Mouse (Mus musculus): ENCODE data around the gene Vwa8.

Gene Vwa8

DNA sequence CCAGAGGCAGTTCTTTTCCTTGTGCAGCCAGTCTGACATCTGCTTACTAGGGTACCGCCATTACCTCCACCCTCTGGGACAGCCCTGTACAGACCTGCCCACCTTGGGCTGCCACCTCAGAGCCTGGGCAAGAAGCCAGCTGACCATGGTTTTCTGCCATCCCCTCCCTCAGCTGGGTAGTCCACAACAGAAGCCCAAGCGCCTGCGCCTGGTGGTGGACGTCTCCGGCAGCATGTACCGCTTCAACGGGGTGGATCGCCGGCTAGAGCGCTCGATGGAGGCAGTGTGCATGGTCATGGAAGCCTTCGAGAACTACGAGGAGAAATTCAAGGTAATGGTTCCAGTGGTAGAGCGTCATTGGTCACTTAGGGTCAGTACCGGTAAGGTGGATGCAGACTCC lies 333.9 kb downstream of the Vwa8 start:
- no peak for ATAC-seq (ENCODE audit: low TSS enrichment)

DNA sequence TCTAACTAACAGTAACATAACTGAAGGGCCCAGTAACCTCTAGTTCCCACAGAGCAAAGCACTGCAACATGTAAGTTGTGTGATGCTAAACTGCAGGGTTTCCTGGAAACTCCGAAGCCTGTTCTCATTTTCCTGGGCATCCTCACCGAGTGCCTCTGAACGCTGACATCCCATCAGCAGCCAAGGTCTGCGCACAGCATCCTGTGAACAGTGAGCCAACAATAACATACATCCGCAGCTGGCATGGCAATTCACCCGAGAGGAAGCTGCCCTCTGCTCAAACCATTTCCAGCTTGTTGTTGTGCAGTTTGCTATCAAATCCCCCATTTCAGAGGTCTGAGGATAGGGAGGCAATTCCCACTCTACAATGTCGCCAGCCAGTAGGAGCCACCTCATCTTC lies 334.4 kb downstream of the Vwa8 start:
- no peak for ATAC-seq (ENCODE audit: low TSS enrichment)

DNA sequence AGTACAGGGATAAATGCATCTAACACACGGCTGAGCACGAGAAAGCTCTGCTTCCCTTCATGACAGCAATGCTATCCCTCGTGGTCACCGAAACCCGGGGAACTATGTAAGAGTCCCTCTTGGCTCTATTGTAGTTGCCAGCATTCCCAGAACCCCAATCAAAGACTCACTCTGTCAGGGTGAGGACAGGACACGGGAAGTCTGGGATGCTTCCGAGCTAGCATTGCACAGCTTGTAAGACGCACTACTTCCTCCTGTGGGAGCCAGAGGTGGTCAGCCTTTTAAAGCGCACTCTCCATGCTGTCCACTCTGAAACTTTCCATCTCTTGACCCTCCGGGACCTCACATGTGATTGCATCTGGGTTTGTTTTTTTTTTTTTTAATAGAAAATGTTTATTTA lies 335.2 kb downstream of the Vwa8 start:
- ATAC-seq (ENCODE audit: low TSS enrichment) = no peak

DNA sequence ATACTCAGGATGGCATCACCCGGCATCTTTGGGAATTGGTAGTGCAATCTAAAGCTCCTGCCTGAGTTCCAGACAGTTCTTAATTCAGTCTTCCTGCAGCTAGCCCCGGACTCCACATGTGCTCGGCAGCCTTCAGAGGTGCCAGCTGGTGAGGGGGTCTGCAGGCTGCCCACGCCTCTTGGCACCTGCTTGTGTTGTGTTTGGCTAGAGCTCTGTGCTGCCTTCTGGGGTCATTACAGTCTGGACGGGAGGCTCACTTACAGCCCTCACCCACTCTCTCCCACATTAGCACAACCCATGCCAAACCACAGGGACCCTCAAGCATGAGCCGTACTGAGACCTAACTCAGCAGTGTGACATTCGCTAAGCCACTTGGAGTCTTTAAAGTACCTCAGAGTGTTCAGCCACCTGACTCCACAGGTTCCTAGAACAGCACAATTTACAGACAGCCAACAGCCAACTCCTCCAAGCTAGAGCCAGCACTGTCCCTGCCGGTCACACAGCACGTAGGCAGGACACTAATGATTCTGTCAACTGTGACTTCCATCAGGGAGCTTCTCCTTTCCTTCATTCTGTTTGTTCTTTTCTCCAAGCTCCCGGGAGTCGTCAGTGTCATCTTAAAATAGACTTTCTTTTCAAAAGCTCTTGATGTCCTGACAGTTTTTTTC lies 336.3 kb downstream of the Vwa8 start:
- ATAC-seq (ENCODE audit: low TSS enrichment) = no peak

DNA sequence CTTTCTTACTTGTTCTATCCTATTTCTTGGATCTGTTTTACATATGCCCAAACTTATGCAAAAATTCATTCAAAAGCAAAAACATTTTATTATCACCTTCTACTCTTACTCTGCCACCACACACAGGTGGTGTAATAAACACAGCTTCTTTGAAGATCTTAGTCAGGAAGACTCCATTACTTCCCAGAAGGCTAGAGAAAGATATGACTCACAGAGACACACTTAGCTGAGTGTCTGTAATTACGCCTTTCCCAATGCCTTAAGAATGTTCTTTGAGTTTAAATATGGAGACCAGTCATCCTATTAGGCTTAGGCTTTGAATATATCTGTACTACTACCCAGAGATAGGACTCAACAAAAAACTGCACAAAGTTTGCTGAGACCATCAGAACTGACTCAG lies 338.1 kb downstream of the Vwa8 start:
- peak; percentile 72 for ATAC-seq (ENCODE audit: low TSS enrichment)

DNA sequence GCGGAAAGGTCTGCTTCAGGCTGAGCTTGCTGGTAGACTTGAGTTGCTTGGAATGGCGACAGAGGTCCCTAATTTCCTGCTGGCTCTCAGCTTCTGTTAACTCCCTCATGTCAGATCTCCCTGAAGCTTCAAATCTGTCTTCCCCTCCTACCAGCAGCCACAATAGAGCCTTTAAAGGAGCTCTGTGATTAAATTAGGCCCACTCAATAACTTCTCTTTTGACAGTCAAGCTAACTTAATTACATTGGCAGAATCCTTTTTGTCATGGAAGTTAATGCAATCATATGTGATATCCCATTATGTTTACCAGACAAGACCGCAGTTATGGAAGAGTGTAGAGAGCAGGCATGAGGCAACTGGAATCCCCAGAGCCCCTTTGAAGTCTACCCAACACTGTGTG lies 347.9 kb downstream of the Vwa8 start:
- no peak for ATAC-seq (ENCODE audit: low TSS enrichment)

DNA sequence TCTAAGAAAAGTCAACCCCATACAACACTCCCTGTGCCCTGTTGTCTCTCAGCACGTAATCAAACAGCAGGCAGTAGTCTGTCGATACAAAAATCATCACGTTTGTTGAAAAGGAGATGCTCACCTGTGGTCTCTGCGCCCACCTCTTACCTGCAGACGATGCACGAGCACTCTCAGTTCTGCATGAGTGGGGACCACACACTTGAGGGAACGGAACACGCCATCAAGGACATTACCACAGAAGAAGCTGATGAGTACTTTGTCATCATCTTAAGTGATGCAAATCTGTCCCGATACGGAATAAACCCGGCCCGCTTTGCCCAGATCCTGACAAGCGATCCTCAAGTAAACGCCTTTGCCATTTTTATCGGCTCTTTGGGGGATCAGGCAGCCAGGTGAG lies 349.2 kb downstream of the Vwa8 start:
- ATAC-seq (ENCODE audit: low TSS enrichment) = no peak

DNA sequence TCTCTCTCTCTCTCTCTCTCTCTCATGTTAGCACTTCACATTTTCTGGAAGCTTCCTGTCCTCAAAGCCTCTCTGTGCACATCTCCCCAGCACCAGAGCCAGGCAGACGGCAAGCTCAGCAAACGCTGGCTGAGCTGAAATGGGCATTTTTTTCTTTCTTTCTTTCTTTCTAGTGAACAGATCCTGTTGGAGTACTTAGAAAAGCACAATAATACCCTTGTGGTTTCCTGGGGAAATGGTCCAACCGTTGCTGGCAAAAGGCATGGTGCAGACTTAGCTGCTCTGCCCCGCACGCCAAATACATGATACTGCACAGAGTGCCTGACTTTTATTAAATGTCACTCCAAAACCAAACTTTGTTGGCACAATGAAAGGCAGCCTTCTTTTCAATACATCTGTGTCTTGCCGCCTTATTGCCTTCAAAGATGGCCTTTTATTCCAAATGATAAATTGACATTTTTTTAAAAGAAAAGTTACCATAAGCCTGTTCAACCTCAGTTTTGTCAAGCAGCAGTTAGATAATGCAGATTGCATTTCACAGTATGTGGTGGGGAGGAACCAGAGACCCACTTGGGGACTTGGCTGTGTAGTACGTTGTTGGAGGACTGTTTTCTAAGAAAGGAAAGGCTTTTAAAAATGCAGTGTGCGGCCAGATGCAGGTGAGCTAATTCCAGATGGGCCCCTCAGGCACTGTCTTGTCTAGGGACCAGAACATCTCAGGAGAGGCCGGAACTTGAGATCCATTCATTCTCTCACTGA lies 351.5 kb downstream of the Vwa8 start:
- peak; percentile 58 for ATAC-seq (ENCODE audit: low TSS enrichment)

DNA sequence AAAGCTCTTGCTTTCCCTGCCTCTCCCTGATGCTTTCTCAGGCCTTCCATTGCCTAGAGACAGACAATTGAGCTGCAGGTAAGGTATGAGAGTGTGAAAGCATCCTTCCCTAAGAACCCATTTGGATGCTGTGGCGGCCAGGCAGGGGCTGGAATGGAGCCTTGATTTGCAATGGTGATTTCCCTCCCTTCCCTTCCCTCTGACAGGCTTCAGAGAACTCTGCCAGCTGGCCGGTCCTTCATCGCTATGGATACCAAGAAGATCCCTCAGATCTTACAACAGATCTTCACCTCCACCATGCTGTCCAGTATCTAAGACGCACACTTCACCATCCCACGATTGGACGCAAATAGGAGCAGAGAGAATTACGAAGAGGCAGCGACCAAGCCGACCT lies 352.0 kb downstream of the Vwa8 start:
- ATAC-seq (ENCODE audit: low TSS enrichment) = no peak

DNA sequence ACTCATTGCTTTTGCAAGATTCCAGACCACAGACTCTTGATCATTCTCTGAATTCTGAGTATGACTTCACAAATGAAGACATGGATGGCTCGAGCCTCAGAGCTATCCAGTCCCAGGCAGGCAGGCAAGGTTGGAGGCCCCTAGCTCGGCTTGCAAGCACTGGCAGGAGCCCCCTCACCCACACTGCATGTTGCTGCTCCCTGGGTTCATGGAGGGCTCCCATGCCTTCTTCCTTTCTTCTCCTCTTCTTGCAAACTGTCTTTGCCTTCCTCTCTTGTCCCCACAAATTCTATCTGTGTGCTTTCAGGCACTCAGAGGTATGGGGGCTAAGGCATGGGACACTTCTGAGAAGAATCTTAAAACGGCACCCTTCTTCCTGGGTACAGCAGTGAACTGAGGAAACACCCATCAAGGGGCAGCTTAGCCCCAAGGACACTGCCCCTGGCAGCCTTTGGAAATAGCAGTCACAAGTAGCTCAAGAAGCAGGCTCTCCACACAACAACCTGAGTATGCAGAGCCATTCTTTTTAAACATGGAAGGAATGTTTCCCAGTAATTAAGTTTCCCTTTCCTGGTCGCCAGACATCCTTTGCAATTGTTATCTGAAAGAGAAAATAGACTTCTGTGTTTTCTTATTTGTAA lies 354.0 kb downstream of the Vwa8 start:
- ATAC-seq (ENCODE audit: low TSS enrichment) = no peak

DNA sequence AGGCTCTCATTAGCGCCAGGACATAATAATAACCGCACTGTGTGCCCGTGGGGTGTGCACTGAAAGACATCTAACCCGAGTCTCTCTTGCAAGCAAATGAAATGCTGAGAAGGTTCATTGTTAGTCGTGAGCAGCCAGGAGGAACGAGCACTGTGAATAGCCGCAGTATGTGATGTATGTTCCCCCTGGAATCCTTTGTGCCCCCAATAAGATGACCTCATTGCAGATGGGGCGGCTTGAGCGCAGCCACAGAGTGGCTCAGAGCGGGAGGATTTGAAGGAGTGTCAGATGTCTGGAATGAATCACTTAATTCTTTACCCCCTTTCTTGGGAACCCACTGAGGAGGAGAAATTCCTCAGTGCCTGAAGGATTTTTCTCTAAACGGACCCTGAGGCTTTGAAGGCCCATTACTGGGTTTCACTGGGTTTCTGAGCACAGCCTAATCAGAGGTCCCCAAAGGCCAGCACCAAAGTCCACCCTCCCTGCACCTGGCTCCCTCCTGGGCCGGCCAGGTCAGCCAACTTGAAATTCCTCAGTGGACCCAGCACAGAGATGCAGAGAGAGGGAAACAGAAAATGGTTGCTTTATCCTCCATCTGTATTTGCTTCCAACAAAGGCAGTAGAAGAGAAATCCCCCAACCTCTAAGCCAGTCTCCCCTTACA lies 354.8 kb downstream of the Vwa8 start:
- peak; percentile 42 for ATAC-seq (ENCODE audit: low TSS enrichment)

DNA sequence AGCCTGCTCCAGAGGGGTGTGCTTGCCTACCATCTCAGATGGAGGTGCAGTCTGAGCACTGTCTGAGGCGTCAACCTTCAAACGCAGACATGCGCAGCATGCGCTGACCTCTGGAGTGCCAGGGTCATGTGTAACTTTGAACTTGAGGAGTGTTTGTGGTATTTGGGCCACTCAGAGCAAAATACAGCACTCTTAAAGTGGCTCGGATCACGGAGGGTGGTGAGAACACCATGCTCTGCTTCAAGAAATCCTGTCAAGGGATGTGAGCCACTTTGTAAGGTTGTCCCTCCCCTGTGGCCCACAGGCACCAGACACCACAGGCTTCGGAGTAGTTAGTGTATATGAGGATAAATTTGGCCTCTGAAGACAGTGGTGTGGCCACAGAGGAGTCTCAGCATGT lies 356.0 kb downstream of the Vwa8 start:
- no peak for ATAC-seq (ENCODE audit: low TSS enrichment)

DNA sequence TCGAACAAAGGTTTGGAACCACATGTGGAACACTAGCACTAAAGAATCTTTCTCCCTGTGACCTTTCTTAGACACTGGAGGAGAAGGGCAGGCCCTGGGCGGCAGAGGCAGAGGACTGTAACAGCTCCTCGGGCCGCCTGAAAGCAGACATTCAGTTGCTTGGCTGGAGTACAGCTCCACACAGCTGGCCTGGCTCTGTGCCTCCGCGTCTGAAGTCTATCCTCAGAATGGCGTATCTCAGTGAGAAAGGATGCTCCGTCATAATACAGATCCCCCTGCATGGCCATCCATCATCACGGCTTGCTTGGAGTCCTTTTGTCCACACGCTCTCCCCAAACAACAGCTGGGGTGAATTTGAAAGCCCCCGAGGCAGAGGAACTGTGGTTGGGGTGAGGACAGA lies 357.4 kb downstream of the Vwa8 start:
- peak; percentile 64 for ATAC-seq (ENCODE audit: low TSS enrichment)

DNA sequence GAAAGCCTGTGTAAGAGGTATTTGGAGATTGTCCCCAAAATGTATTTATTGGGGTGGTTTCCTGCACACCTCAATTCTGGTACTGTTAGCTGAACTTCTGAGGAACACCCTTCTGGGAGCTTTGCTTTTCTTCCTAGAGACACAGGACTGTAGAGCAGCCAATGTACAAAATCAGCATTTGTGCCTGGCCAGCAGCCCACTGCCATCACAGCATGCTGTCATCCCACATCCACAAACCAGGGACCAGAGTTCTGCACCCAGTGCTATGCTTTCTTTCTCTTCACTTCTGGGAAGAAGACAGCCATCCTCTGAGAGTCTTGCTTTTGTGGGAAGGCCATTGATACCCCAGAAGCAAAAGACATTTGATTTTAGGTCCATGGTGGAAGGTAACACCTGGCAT lies 359.6 kb downstream of the Vwa8 start:
- peak; percentile 64 for ATAC-seq (ENCODE audit: low TSS enrichment)

DNA sequence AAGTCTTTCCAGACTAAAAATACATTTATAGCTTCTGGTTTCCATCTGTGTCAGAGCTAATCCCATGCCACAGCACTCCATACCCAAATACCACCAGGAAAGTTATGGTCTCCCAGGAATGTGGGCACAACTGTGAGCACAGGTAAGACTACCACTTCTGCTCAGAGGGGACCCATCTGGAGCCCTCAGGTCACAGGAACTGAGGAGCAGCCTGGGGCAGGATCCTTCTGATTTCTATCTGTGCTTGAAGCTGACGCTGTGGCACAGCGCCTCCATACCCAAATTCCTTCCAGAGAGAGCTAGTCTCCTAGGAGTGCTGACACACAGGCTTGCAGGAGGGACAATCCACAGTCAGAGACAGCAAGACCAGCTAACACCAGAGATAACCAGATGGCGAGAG lies 361.0 kb downstream of the Vwa8 start:
- ATAC-seq (ENCODE audit: low TSS enrichment) = no peak

DNA sequence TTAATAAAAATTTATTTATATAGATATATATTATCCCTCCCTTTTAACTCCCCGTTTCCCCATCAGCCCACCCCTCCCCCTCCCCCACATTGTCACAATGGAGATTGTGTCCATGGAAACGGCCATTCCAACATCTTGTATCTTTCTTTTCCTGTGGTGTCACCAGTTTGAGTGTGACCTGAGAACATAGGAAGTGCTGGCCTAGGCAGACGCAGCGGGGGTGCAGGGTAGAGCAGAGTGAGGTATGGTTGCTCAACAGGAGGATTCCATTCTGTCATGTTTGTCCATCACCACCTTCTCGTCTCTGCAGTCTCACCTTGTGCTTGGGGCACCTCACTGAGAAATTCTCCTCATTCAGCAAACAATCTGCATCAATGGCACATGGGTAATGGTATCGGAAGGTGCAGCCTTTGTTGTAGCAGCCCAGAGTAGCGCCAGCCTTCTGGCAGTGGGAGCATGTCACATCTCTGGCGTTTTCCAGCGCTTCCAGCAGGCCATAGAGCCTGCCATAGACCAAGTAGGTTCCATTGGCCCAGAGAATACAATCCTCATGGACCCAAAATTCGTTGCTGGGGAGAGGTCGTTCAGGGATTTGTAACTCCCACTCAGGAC lies 363.6 kb downstream of the Vwa8 start:
- no peak for ATAC-seq (ENCODE audit: low TSS enrichment)

DNA sequence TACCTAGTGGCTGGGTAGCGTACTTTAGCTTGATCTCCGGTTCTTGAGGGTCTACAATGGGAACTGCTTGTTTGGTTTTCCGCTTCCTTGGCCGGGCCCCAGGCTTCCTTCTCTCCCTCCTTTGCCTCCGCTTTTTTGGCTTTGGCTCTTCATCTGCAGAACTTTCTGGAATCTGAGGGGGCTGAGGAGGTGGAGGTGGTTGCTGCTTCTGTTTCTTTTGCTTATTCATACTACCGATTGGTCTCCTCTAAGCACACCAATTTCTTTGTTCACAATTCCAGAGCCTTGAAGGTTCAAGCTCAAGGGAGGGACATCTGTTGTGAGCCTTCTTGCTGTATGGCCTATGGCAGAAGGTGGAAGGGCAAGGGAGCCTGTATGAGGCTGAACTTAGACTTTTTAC lies 365.3 kb downstream of the Vwa8 start:
- peak; percentile 77 for ATAC-seq (ENCODE audit: low TSS enrichment)

DNA sequence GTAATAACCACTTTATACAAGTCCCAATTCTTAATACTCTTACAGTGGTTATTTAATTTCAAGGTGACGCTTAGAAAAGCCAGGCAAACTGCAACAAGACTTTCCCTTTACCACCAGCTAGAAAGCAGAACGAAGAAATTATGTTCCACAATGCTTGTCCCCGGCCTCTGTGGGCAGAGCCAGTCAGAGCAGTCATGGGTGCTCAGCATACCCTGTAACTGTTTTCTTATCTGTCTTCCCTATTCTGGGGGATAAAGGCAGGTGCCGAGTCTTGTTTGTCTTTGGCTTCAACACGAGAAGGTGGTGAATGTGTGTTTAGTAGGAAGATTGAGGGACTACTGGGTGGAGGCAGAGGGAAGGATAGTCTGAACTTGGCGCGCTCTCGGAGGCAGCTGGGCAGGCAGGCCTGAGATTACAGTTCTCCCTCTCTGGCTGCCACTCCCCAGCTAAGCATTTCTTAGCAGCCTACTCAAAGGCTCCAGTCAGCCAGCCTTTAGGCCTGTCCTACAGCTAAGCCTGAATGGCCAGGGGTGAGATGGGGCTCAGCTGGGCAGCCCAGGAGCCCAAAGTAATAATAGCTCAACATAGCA lies 365.9 kb downstream of the Vwa8 start:
- peak; percentile 31; the same call in 1 of the 2 replicates for ATAC-seq (ENCODE audit: low TSS enrichment)

DNA sequence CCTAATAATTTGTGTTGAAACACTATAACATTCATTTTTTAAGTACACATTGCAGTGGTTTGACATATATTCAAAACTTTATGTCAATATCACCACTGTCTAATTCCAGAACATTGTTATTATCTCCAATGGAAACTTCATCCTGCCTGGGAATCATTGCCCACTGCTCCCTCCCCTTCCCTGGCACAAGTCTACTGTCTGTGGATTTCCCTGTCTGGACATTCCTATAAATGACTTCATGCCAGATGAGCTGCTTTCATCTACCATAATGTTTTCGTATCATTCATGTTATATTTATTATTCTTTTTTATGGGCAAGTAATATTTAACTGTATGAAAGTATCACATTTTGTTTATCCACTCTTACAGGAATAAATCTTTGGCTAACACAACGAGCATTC lies 367.5 kb downstream of the Vwa8 start:
- no peak for ATAC-seq (ENCODE audit: low TSS enrichment)

DNA sequence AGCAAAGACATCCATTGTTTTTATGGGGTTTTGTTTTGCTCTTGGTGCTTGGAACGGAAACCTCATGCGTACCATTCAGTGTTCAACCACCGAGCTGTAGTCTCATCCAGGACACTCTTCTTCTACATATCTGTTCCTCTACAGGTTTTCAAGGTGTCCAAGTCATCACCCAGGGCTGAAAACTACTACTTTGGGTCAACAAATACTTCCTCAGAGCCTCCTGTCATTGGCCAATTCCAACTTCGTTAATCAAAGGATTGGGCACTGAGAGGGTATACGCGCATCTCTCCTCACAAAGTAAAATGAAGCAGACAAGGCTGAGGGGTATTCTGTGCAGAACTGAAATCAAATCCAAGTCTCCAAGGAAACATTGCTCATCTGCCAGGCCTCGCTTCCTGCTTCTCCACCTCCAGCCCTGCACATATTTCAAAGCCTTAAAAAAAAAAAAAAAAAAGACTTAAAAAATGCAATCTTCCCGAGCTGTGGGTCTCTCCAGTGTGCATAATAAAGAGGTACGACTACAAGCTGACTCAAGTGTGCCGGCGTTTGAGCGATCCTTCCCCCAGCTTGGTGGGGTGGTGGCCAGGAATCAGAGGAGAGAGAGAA lies 374.7 kb downstream of the Vwa8 start:
- peak; percentile 89 for ATAC-seq (ENCODE audit: low TSS enrichment)

DNA sequence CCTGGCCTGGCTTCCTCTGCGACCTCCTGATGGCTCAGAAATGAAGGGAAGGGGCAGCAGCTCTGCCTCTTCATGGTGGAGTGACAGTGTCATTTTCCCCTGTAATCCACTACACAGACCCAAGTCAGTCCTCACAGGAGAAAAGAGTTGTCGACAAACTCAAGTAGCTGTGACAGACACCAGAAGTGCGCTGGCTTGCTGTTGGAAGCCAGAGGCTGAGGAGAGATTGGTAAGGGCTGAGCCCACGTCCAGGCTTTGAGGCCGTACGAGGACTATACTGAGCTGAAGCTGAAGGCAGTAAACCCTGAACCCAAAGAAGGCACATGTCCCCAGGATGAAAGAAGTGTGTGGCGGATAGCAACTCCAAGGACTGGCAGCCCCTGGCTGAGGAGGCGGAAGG lies 376.6 kb downstream of the Vwa8 start:
- no peak for ATAC-seq (ENCODE audit: low TSS enrichment)

Measured in frontal cortex, adult (tissue).